Comparison of ENCODE assay signal across 19 mouse cellular contexts in genomic region chr7:87204751-87205150, GRCm38 (mm10). TPM values are rescaled to one million over a fixed set of nuclear protein-coding genes. Genes with fewer than 3 reads are reported as not detected.
DNase-seq lines count a peak whose midpoint lies in the region; TF ChIP-seq lines count a peak whose summit lies in the region.
"Had no signal": no experiment of that assay in that cellular context is flagged by ENCODE, and none has a peak within 500 bp of the region (broad histone marks: within the 10 kb centered on the region; RNA-seq: fewer than 3 reads in every experiment).

No protein-coding gene starts in this region.

- H3K36me3 ChIP-seq in C2C12 (ENCODE audit: control insufficient read depth, insufficient read depth), result no peaks in the 10 kb centered on the region
- H3K36me3 ChIP-seq: embryonic facial prominence, embryonic 15.5 days; forebrain, embryonic 12.5 days; heart, embryonic 13.5 days; hindbrain, embryonic 12.5 days had no signal

- H3ac ChIP-seq in C2C12 (ENCODE audit: control insufficient read depth, insufficient read length, low read depth), result no peak overlapping the region

- no peak overlapping the region for H3K4me3 ChIP-seq in C2C12 (ENCODE audit: insufficient read depth, poor library complexity, severe bottlenecking)
- H3K4me3 ChIP-seq: embryonic facial prominence, embryonic 15.5 days; forebrain, embryonic 12.5 days; heart, embryonic 13.5 days; hindbrain, embryonic 12.5 days had no signal

- peak; percentile 28 for DNase-seq in lung, postnatal 25 days (ENCODE audit: low spot score)
- DNase-seq in lung, postnatal 10 days, result no peak
- peak; percentile 63 for DNase-seq in fibroblast of lung, adult 2 months (ENCODE audit: low read depth)
- DNase-seq in kidney, postnatal 4 days, result no peak
- DNase-seq in layer of hippocampus, postnatal 10 days (ENCODE audit: low spot score in 2 of 2), result no peak
- DNase-seq: adrenal gland, adult 2 months; adrenal gland, postnatal 25 days; B cell, adult 2 months; cerebellum, adult 2 months; cerebellum, postnatal 10 days; gastrocnemius, postnatal 25 days; heart, postnatal 4 days had no signal

- TF ChIP-seq CTCF in C2C12 (IDR thresholded peaks at IDR 0.05; ENCODE audit: control insufficient read depth, insufficient read depth, insufficient read length), result no peak

- no peaks in the 10 kb centered on the region for H3K27me3 ChIP-seq in C2C12 (ENCODE audit: control insufficient read depth, insufficient read depth, insufficient read length)
- H3K27me3 ChIP-seq: embryonic facial prominence, embryonic 15.5 days; forebrain, embryonic 12.5 days; heart, embryonic 13.5 days; hindbrain, embryonic 12.5 days had no signal

- no peaks in the 10 kb centered on the region for H3K79me3 ChIP-seq in C2C12 (ENCODE audit: low read depth)

- no peaks in the 10 kb centered on the region for H3K79me2 ChIP-seq in C2C12 (ENCODE audit: control insufficient read depth, insufficient read depth)

TF ChIP-seq in C2C12, 6 proteins besides CTCF, POLR2A, EP300 and RAD21:
- TF ChIP-seq USF1 (IDR thresholded peaks at IDR 0.05; ENCODE audit: low read depth) (no peak), CEBPB (IDR thresholded peaks at IDR 0.05; ENCODE audit: low read depth) (peak; percentile 22)
TF ChIP-seq in C2C12: peak in this region for 1.

RNA-seq across cellular contexts. Expression of gene Nox4, which starts 41.1 kb away (rescaled TPM):
- polyA plus RNA-seq in C2C12 (2012; fragmentation: generic; extraction: Trizol), result 0.99 TPM
- total RNA-seq in layer of hippocampus, postnatal 10 days (2021), result 1 to 10 TPM in 1 of 2 experiments, under 1 TPM in 1; 0.60 to 1.1 TPM
- total RNA-seq: granulocyte monocyte progenitor cell, adult 5-6 weeks; MEL had no signal

Comparison
In these comparisons a context has a peak if more than half of its experiments do, and no peak if none do; other contexts are left out.
1. DNase-seq: peak in lung, postnatal 25 days (single experiment) and fibroblast of lung, adult 2 months (single experiment); none in lung, postnatal 10 days (single experiment), kidney, postnatal 4 days (0 of 2) and layer of hippocampus, postnatal 10 days (0 of 2).